Mouse (Mus musculus) midbrain, embryonic 16.5 days (tissue): ENCODE results near the gene Mlxip. TPM values are rescaled to one million over a fixed set of nuclear protein-coding genes. Genes with fewer than 3 reads are reported as not detected.

Experiments used
- ATAC-seq: fragments of 200-750 bp; cut with Nextera tagmentation; 2 replicates; pipeline ENCODE4 v1.8.0; 2017; ENCODE audit warnings: moderate TSS enrichment
- H3K27ac ChIP-seq: fragments of 300-500 bp; sonication (generic); 2 replicates; pipeline ENCODE4 v1.5.1; 2014; ENCODE audit warnings: mild to moderate bottlenecking, low read length, mixed read lengths
- H3K27me3 ChIP-seq: fragments of 300-500 bp; sonication (generic); 2 replicates; pipeline ENCODE4 v1.6.1; 2014; ENCODE audit warnings: low read depth, low read length, mixed read lengths; ENCODE audit not compliant: control insufficient read depth, insufficient read depth
- H3K36me3 ChIP-seq: fragments of 300-500 bp; sonication (generic); 2 replicates; pipeline ENCODE4 v1.6.1; 2014; ENCODE audit warnings: mild to moderate bottlenecking, low read length, moderate library complexity, mixed read lengths; ENCODE audit not compliant: control insufficient read depth, insufficient read depth
- H3K4me1 ChIP-seq: fragments of 300-500 bp; sonication (generic); 2 replicates; pipeline ENCODE4 v1.6.1; 2014; ENCODE audit warnings: mild to moderate bottlenecking, low read length, mixed read lengths; ENCODE audit not compliant: control insufficient read depth, insufficient read depth
- H3K4me2 ChIP-seq: fragments of 300-500 bp; sonication (generic); 2 replicates; pipeline ENCODE4 v1.6.1; 2014; ENCODE audit warnings: mild to moderate bottlenecking, low read length, mixed read lengths
- H3K4me3 ChIP-seq: fragments of 300-500 bp; sonication (generic); 2 replicates; pipeline ENCODE4 v1.5.1; 2014; ENCODE audit warnings: low read depth, mild to moderate bottlenecking, low read length, moderate library complexity, mixed read lengths
- H3K9ac ChIP-seq: fragments of 300-500 bp; sonication (generic); 2 replicates; pipeline ENCODE4 v1.6.1; 2014; ENCODE audit warnings: low read depth, low read length, mixed read lengths
- H3K9me3 ChIP-seq: fragments of 300-500 bp; sonication (generic); replicated peaks from 2 replicates; pipeline ENCODE4 v1.6.1; 2014; ENCODE audit warnings: mild to moderate bottlenecking, low read length, mixed read lengths; ENCODE audit not compliant: control insufficient read depth, poor library complexity, severe bottlenecking
- WGBS: fragments of 180-500 bp; shearing (Covaris S2); extraction: QIAGEN DNeasy Blood & Tissue Kit; methylation state at CpG from one replicate; pipeline ENCODE4 v1.1.7; 2014; 5-methylcytosine and 5-hydroxymethylcytosine counted together
- polyA plus RNA-seq: library from polyadenylated mRNA; unstranded; fragments of >200 nt; fragmentation: Nextera tagmentation; extraction: Ambion mirVana; gene quantifications from 2 replicates; pipeline ENCODE4 v1.2.1, GENCODE M21; 2015

The Mlxip gene
- 15.5 and 19.0 TPM in 2 replicates for polyA plus RNA-seq

DNA sequence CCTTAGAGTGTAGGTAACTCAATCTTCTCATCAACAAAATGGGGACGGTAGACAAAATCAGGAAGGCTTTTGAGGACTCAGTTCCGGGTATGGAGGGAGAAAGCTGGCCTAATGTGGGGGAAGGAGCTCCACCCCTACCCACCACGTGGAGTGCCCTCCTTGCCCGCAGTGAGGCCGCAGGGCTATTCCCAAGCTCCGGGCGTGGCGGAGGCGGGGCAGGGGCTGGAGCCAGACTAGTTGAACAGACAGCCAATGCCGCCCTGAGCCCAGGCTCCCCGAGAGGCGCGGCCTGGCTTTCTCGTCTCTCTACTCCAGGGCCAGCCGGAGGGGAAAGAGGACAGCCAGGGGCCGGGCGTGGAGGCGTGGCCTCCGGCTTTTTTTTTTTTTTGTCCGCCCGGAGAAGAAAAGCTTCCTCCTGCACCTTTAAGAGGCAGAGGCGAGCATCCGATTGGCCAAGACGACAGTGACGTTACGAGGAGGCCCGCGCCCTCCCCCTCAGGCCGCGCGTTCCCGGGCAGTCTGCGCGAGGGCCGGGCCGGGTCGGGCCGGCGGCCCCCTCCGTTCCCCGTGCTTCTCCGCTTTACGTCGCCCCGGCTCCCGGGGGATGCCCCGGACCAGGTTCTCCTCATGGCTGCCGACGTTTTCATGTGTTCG, at the start of gene Mlxip:
Mlxip (plus strand) TSS at position 496 of the 654 bp plus-strand sequence.
- Histone ChIP-seq H3K9me3 (no peaks in the 10 kb centered on the region), H3K4me3 (peak within 1 kb of the TSS; percentile 84), H3K9ac (peak within 1 kb of the TSS; percentile 91), H3K4me2 (peak within 1 kb of the TSS; percentile 81), H3K4me1 (peaks cover 41% of the 10 kb centered on the region), H3K36me3 (no peaks in the 10 kb centered on the region), H3K27me3 (no peaks in the 10 kb centered on the region), H3K27ac (peak within 1 kb of the TSS; percentile 84)
- WGBS: under 1% methylated on average over 49 of the region's 50 CpGs
- peak; percentile 95 for ATAC-seq

DNA sequence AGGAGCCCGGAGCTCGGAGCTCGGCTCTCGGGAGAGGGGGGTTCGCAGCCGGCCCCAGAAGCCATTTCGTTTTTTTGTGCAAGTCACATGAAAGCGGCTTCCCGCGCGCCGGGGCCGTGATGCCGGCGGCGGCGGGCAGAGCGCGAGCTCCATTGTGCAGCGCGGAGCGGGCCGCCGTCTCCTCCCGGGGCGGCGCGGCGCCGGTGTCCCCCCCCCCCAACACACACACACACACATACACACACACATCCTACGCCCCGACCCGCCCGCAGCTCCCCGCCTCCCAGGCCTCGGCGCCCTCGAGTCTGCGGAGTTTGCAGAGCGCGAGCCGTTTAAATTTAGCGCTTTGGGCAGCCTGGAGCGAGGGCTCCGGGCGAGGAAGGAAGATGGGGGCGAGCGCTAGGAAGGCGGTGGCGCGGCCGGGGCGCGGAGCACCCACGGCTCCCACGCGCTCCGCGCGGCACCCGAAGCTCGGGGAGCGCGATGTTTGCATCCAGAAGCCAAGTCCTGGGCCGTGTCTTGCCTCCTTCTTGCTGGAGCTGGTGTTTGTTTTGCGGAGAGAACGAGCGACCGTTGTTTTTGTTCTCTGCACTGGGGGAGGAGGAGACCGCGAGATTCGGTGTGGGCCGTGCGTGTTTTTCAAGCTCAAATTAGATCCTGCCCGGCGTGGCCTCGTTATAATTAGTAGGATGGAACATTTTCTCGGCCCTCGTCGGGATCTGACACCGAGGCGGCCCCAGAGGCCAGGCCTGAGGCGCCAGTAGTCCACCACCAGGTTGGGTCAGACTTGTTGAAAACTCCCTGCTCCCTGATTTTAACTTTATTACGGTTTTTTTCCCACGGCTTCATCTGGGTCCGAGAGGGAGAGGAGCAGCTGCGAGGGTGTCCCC, 49.4 kb upstream of the Mlxip start:
- H3K4me3 ChIP-seq: peak overlapping the region; percentile 88
- H3K9me3 ChIP-seq: no peaks in the 10 kb centered on the region
- under 1% methylated on average over 76 of the region's 87 CpGs for WGBS
- H3K9ac ChIP-seq: peak overlapping the region; percentile 96
- peak; percentile 38 for ATAC-seq
- peak overlapping the region; percentile 98 for H3K27ac ChIP-seq
- peak overlapping the region; percentile 96 for H3K4me2 ChIP-seq
- peaks cover 24% of the 10 kb centered on the region for H3K4me1 ChIP-seq
- H3K36me3 ChIP-seq: no peaks in the 10 kb centered on the region
- no peaks in the 10 kb centered on the region for H3K27me3 ChIP-seq

DNA sequence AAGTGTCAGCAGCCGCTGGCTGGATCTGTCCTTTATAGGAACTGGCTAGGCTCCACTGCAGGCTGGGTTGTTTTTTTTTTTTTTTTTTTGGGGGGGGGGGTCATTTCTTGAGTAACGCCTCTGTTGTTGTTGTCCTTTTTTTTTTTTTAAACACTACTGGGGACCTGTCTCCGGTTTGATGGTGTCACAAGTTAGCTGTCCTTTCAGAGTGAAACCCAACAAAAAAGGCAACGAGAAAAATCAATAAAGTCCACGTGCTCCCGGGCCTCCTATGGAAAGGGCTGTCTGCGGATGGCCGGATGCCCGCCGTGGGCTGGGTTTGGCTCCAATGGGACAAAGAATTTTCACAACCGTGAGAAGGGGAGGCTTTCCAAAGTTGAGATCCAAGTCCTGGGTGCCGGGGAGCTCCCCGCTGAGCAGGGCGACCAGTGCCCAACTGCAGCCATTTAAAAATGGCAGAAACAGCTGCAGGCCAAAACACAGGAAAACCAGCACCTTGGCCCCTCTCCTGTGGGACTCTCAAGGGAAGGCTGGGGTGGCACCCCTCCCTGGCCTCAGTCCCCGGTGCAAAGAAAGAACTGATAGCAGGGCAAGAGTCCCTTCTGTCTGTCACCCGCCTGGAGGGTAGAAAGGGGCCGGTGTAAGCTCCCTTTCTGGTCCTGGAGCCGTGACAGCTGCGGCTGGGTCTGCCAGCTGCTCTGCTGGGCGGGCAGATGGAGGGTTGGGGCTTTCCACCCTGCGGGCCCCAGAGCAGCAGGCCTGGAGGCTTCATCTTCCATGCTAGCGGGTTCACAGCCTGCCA, 48.5 kb upstream of the Mlxip start:
- H3K4me1 ChIP-seq: peaks cover 24% of the 10 kb centered on the region
- no peaks in the 10 kb centered on the region for H3K36me3 ChIP-seq
- peak overlapping the region; percentile 88 for H3K4me3 ChIP-seq
- peak; percentile 31 for ATAC-seq
- H3K9me3 ChIP-seq: no peaks in the 10 kb centered on the region
- H3K27me3 ChIP-seq: no peaks in the 10 kb centered on the region
- WGBS: 2% methylated on average over 22 of the region's 22 CpGs
- peak overlapping the region; percentile 98 for H3K27ac ChIP-seq
- H3K9ac ChIP-seq: peak overlapping the region; percentile 96
- H3K4me2 ChIP-seq: peak overlapping the region; percentile 96

DNA sequence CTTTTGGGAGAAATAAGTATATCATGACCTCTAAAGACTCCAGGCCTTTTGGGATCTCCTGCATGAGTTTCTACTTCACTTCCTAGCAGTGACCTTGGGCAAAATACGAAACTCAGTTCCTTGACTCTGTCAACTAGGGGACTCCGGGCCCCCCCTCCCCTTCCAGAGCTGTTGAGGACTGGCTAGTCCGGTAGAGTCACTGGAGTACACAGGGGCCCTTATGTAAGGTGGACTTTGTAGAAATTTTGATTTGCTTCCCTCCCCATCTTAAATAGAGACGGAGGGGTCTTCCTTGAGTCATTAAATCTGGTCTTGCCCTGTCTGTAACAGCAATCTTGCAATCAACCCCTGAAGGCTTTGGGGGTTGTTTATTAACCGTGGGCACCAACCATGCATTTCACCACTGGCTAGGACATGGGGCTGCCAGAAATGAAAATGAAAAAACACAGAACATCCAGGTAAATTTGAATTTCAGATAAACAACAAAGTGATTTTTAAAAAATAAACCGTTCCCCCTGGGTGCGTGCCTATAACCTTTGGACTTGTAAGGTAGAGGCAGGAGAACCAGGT, 47.8 kb upstream of the Mlxip start:
- Histone ChIP-seq H3K4me1 (peaks cover 24% of the 10 kb centered on the region), H3K27me3 (no peaks in the 10 kb centered on the region), H3K9me3 (no peaks in the 10 kb centered on the region), H3K9ac (peak overlapping the region; percentile 96), H3K4me3 (peak overlapping the region; percentile 88), H3K4me2 (peak overlapping the region; percentile 96), H3K36me3 (no peaks in the 10 kb centered on the region), H3K27ac (peak overlapping the region; percentile 98; the same call in 1 of the 2 replicates)
- 57% methylated on average over 7 of the region's 7 CpGs for WGBS
- no peak for ATAC-seq

DNA sequence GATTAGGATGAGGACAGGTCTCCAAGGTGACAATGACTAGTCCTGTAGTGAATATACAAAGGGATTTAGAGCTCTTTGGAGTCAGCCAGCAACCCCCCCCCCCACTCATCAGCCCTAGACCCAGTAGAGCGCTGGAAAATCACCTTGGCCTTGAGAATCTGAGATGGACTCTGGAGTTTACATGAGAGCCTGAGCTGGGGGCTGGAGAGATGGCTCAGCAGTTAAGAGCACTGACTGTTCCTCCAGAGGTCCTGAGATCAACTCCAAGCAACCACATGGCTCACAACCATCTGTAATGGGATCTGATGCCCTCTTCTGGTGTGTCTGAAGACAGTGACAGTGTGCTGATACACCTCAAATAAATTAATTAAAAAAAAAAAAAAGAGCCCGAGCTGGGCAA, 46.6 kb upstream of the Mlxip start:
- Histone ChIP-seq H3K9ac (no peak overlapping the region), H3K9me3 (no peaks in the 10 kb centered on the region), H3K4me3 (no peak overlapping the region), H3K4me2 (no peak overlapping the region), H3K36me3 (no peaks in the 10 kb centered on the region), H3K4me1 (peaks cover 24% of the 10 kb centered on the region), H3K27me3 (no peaks in the 10 kb centered on the region), H3K27ac (no peak overlapping the region)
- 75% methylated on average over 2 of the region's 2 CpGs for WGBS
- ATAC-seq: no peak

DNA sequence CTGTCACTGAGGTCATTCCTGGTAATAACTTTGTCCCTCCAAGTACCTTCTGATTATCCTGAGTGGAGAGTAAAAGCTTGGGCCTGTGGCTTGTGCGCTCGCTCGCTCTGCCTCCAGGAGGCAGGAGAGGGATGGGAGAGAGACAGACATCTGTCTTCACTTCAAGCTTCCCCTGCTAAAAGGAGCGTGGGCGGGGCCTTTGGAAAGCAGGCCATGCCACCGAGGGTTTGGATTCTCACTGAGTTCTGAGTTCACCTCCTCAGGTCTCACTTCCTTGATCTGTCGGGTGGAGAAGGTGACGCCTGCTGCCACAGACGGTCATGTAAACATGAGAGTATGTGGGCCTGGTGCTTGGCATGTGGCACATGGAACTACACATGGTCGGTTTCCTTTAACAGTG, 44.2 kb upstream of the Mlxip start:
- H3K4me1 ChIP-seq: peaks cover 17% of the 10 kb centered on the region
- 70% methylated on average over 10 of the region's 10 CpGs for WGBS
- H3K36me3 ChIP-seq: no peaks in the 10 kb centered on the region
- H3K27me3 ChIP-seq: no peaks in the 10 kb centered on the region
- H3K27ac ChIP-seq: no peak overlapping the region
- H3K4me2 ChIP-seq: no peak overlapping the region
- no peak overlapping the region for H3K9ac ChIP-seq
- ATAC-seq: no peak
- no peak overlapping the region for H3K4me3 ChIP-seq
- no peaks in the 10 kb centered on the region for H3K9me3 ChIP-seq

DNA sequence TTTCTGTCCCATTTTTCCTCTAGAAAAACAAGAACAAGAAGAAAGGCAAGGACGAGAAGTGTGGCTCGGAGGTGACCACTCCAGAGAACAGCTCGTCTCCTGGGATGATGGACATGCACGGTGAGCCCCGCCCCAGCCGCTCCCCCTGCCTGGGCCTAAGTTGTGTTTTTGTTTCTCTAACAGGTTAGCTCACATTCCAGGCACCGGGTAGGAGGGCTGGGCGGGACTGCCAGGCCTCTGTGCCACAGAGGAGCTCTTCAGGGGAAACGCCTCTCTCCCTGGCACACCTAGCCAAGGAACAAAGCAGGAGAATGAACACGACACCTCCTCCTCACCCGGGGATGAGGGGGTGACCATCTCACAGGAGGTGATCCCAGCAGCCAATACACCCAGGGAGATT, 38.7 kb upstream of the Mlxip start:
- ATAC-seq: no peak
- Histone ChIP-seq H3K9ac (no peak overlapping the region), H3K4me2 (no peak overlapping the region), H3K36me3 (peaks cover 16% of the 10 kb centered on the region), H3K27ac (no peak overlapping the region), H3K9me3 (no peaks in the 10 kb centered on the region), H3K4me1 (no peaks in the 10 kb centered on the region), H3K27me3 (no peaks in the 10 kb centered on the region), H3K4me3 (no peak overlapping the region)
- 89% methylated on average over 11 of the region's 11 CpGs for WGBS

DNA sequence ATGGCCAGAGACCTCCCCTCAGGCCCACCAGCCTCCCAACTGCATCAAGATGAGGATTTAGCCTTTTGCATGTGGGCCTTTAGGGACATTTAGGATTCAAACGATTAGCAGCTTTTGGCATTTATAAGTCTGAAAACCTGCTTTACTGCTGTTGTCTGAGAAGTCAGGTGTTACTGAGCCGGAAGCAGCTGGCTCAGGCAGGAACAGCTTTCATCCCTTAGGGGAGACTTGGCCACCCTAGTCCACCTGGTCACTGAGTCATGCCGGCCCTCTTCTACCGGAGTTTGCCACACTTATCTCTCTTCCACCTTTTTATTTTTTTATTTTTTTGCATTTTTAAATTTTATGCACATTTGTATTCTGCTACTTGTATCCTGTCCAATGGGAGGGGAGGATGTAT, 37.3 kb upstream of the Mlxip start:
- Histone ChIP-seq H3K36me3 (peaks cover 23% of the 10 kb centered on the region), H3K9ac (no peak overlapping the region), H3K27me3 (no peaks in the 10 kb centered on the region), H3K4me1 (no peaks in the 10 kb centered on the region), H3K4me2 (no peak overlapping the region), H3K27ac (no peak overlapping the region), H3K9me3 (no peaks in the 10 kb centered on the region), H3K4me3 (no peak overlapping the region)
- 93% methylated on average over 4 of the region's 4 CpGs for WGBS
- no peak for ATAC-seq
